Comparison of ENCODE assay signal across 20 mouse cellular contexts in genomic region chr10:25453772-25454171, GRCm38 (mm10).
"Had no signal": no experiment of that assay in that cellular context is flagged by ENCODE, and none has a peak within 500 bp of the region (broad histone marks: within the 10 kb centered on the region; RNA-seq: fewer than 3 reads in every experiment).

No protein-coding gene starts in this region.

- H3K27ac ChIP-seq: kidney, postnatal 0 days; limb, embryonic 12.5 days; liver, embryonic 12.5 days; liver, embryonic 15.5 days; macrophage; midbrain, embryonic 10.5 days; midbrain, embryonic 15.5 days; neural tube, embryonic 12.5 days; neural tube, embryonic 15.5 days; stomach, postnatal 0 days had no signal

- H3K27me3 ChIP-seq: limb, embryonic 12.5 days; liver, embryonic 12.5 days; liver, embryonic 15.5 days; megakaryocyte, embryonic 14.5 days; midbrain, embryonic 15.5 days; neural tube, embryonic 12.5 days; neural tube, embryonic 15.5 days had no signal

- H3K4me2 ChIP-seq: limb, embryonic 12.5 days; liver, embryonic 12.5 days; liver, embryonic 15.5 days; midbrain, embryonic 15.5 days; neural tube, embryonic 12.5 days; neural tube, embryonic 15.5 days had no signal

- DNase-seq: kidney, adult 2 months; kidney, postnatal 25 days; liver; lung, adult 18-20 months; right cerebral cortex, adult 18-20 months; right cerebral cortex, postnatal 14 days; right cerebral cortex, postnatal 4 days; thymus, adult 2 months had no signal

- H3K4me3 ChIP-seq: limb, embryonic 12.5 days; liver, embryonic 12.5 days; liver, embryonic 15.5 days; megakaryocyte, embryonic 14.5 days; midbrain, embryonic 10.5 days; midbrain, embryonic 15.5 days; neural tube, embryonic 12.5 days; neural tube, embryonic 15.5 days had no signal

- H3K9me3 ChIP-seq: limb, embryonic 12.5 days; liver, embryonic 12.5 days; liver, embryonic 15.5 days; megakaryocyte, embryonic 14.5 days; midbrain, embryonic 10.5 days; midbrain, embryonic 15.5 days; neural tube, embryonic 12.5 days; neural tube, embryonic 15.5 days had no signal

- H3K9ac ChIP-seq: limb, embryonic 12.5 days; liver, embryonic 12.5 days; liver, embryonic 15.5 days; midbrain, embryonic 15.5 days; neural tube, embryonic 12.5 days; neural tube, embryonic 15.5 days had no signal

- H3K4me1 ChIP-seq: liver, embryonic 12.5 days; liver, embryonic 15.5 days; midbrain, embryonic 10.5 days; midbrain, embryonic 15.5 days had no signal

- ATAC-seq: intestine, postnatal 0 days; liver, embryonic 12.5 days; midbrain, embryonic 15.5 days had no signal

- H3K36me3 ChIP-seq: liver, embryonic 15.5 days; midbrain, embryonic 10.5 days; midbrain, embryonic 15.5 days; neural tube, embryonic 12.5 days; neural tube, embryonic 15.5 days had no signal
